Mouse (Mus musculus) ES-Bruce4 (cell line): ENCODE data around the gene Frs3.

Experiments
- CTCF ChIP-seq: IDR thresholded peaks from one replicate; pipeline ENCODE4 v1.8.1; 2011; ENCODE audit warnings: low read depth, low read length
- EP300 ChIP-seq: IDR thresholded peaks from 2 replicates; pipeline ENCODE4 v1.6.1; 2011; ENCODE audit warnings: low read depth, low read length; ENCODE audit not compliant: insufficient read depth
- POLR2A ChIP-seq: IDR thresholded peaks from one replicate; pipeline ENCODE4 v1.8.1; 2011; ENCODE audit warnings: low read length; ENCODE audit not compliant: insufficient read depth

- TF ChIP-seq EP300 (no peak), CTCF (no peak), POLR2A (no peak)
Observed at GRCm38 (mm10) chr17:47748791-47749553, 60.1 kb downstream of the Frs3 start.
